In the genomic region with DNA sequence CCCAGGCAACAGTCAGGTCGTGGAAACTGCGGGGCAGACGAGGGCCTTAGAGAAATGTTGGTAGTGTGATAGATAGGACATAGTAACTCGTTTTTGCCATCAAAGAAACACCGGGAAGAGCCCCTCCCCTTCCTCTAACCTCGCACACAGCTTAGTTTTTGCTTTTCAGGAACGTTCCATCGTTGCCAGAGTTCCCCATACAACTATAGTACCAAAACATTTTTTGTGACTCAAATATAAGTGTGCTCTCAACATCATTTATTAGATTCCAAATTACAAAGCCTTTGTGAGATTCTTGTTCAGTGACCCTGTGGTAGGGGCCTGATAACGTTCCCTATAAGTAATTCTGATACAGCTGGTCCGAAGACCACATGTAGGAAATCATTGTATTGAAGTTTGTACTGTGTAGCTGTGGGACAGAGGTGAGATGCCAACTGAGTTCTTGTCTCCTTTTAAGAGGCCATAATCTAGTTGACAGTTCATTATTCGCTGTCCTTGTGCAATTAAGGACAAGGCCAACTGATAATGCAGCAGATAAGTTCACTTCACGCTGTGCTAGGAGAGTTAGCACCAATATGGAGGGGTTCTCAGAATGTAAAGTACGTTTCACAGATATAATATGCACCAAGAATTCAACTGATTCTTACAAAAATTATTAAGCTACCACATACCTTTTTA, we compare ENCODE assay signal across 8 mouse cellular contexts. TPM values are rescaled to one million over a fixed set of nuclear protein-coding genes. Genes with fewer than 3 reads are reported as not detected.
A peak's percentile ranks its signal among the peaks of the same experiment; 100 is the strongest.
DNase-seq lines count a peak whose midpoint lies in the region; ATAC-seq and TF ChIP-seq lines count a peak whose summit lies in the region.

No protein-coding gene starts in this region.

- H3K36me3 ChIP-seq in heart, embryonic 13.5 days = peaks cover 11% of the 10 kb centered on the region
- H3K36me3 ChIP-seq in ES-Bruce4 (ENCODE audit: control insufficient read depth, insufficient read depth, low read length, poor library complexity, severe bottlenecking) = peaks cover 19% of the 10 kb centered on the region
- H3K36me3 ChIP-seq in forebrain, embryonic 15.5 days = peaks cover 14% of the 10 kb centered on the region; the same call in 1 of the 2 replicates
- H3K36me3 ChIP-seq in liver, postnatal 0 days (replicated peaks; ENCODE audit: insufficient read depth, low read length) = peaks cover 8% of the 10 kb centered on the region

- intact Hi-C loops in left cerebral cortex, postnatal 14 days (cut with DNase I) = no loop called here

- TF ChIP-seq EP300 in ES-Bruce4 (IDR thresholded peaks at IDR 0.05; ENCODE audit: insufficient read depth, low read depth, low read length) = no peak
- no peak for TF ChIP-seq EP300 in liver, postnatal 0 days (IDR thresholded peaks at IDR 0.05; ENCODE audit: low read depth)

- no peak for DNase-seq in heart, adult 8-10 months (ENCODE audit: low spot score)
- DNase-seq in liver, postnatal 0 days = no peak
- DNase-seq in left cerebral cortex, postnatal 14 days (ENCODE audit: low spot score in 2 of 2) = no peak
- no peak for DNase-seq in yolk sac, embryonic 10.5 days (ENCODE audit: low spot score)
- no peak for DNase-seq in spleen, postnatal 4 days (ENCODE audit: low spot score in 2 of 2)

- 15% methylated on average over 13 of the region's 13 CpGs for WGBS in heart, embryonic 13.5 days
- 22% methylated on average over 13 of the region's 13 CpGs for WGBS in forebrain, embryonic 15.5 days
- WGBS in liver, postnatal 0 days (ENCODE audit: insufficient replicate concordance) = 15% methylated on average over 13 of the region's 13 CpGs

- H3K4me3 ChIP-seq in heart, embryonic 13.5 days = peak overlapping the region; percentile 90
- H3K4me3 ChIP-seq in ES-Bruce4 (ENCODE audit: low read depth, low read length) = peak overlapping the region; percentile 88
- H3K4me3 ChIP-seq in forebrain, embryonic 15.5 days = peak overlapping the region; percentile 66
- H3K4me3 ChIP-seq in liver, postnatal 0 days (ENCODE audit: low read depth, low read length) = peak overlapping the region; percentile 84

- no peak for ATAC-seq in heart, embryonic 13.5 days (ENCODE audit: extremely low read depth, insufficient number of reproducible peaks, low FRiP score, low TSS enrichment)
- ATAC-seq in forebrain, embryonic 15.5 days (replicated peaks) = no peak
- ATAC-seq in liver, postnatal 0 days = no peak

- H3K27me3 ChIP-seq in heart, embryonic 13.5 days (replicated peaks) = no peaks in the 10 kb centered on the region
- no peaks in the 10 kb centered on the region for H3K27me3 ChIP-seq in ES-Bruce4 (ENCODE audit: control insufficient read depth, insufficient read depth, low read length, poor library complexity, severe bottlenecking)
- H3K27me3 ChIP-seq in forebrain, embryonic 15.5 days = no peaks in the 10 kb centered on the region
- no peaks in the 10 kb centered on the region for H3K27me3 ChIP-seq in liver, postnatal 0 days (ENCODE audit: insufficient read depth, low read length)

- peak overlapping the region; percentile 100 for H3K27ac ChIP-seq in heart, embryonic 13.5 days (replicated peaks)
- peak overlapping the region; percentile 91 for H3K27ac ChIP-seq in ES-Bruce4 (ENCODE audit: insufficient read depth, low read length)
- peak overlapping the region; percentile 95 for H3K27ac ChIP-seq in forebrain, embryonic 15.5 days (replicated peaks)
- H3K27ac ChIP-seq in liver, postnatal 0 days (ENCODE audit: low read depth) = peak overlapping the region; percentile 99

- no peak for TF ChIP-seq CTCF in ES-Bruce4 (IDR thresholded peaks at IDR 0.05; ENCODE audit: low read depth, low read length)
- TF ChIP-seq CTCF in liver, postnatal 0 days (IDR thresholded peaks at IDR 0.05; ENCODE audit: low read depth) = no peak

- H3K9ac ChIP-seq in heart, embryonic 13.5 days = peak overlapping the region; percentile 84
- peak overlapping the region; percentile 72 for H3K9ac ChIP-seq in ES-Bruce4 (ENCODE audit: low read depth, poor library complexity, severe bottlenecking)
- H3K9ac ChIP-seq in forebrain, embryonic 15.5 days (replicated peaks) = peak overlapping the region; percentile 67
- H3K9ac ChIP-seq in liver, postnatal 0 days (replicated peaks) = peak overlapping the region; percentile 51

- no peaks in the 10 kb centered on the region for H3K9me3 ChIP-seq in heart, embryonic 13.5 days
- H3K9me3 ChIP-seq in ES-Bruce4 (replicated peaks; ENCODE audit: control insufficient read depth, insufficient read depth, low read length, poor library complexity, severe bottlenecking) = no peaks in the 10 kb centered on the region
- H3K9me3 ChIP-seq in forebrain, embryonic 15.5 days = no peaks in the 10 kb centered on the region
- no peaks in the 10 kb centered on the region for H3K9me3 ChIP-seq in liver, postnatal 0 days (ENCODE audit: low read length)

- TF ChIP-seq POLR2A in ES-Bruce4 (IDR thresholded peaks at IDR 0.05; ENCODE audit: insufficient read depth, low read length) = no peak

- H3K4me2 ChIP-seq in heart, embryonic 13.5 days = peak overlapping the region; percentile 63
- H3K4me2 ChIP-seq in forebrain, embryonic 15.5 days (replicated peaks) = peak overlapping the region; percentile 54
- peak overlapping the region; percentile 91 for H3K4me2 ChIP-seq in liver, postnatal 0 days (ENCODE audit: low read depth, low read length)

- peaks cover 39% of the 10 kb centered on the region for H3K4me1 ChIP-seq in heart, embryonic 13.5 days
- no peaks in the 10 kb centered on the region for H3K4me1 ChIP-seq in ES-Bruce4 (ENCODE audit: control insufficient read depth, insufficient read depth, low read length)
- peaks cover 40% of the 10 kb centered on the region for H3K4me1 ChIP-seq in forebrain, embryonic 15.5 days
- peaks cover 32% of the 10 kb centered on the region for H3K4me1 ChIP-seq in liver, postnatal 0 days (ENCODE audit: insufficient read depth)

RNA-seq across cellular contexts. Expression of a gene that starts 0.9 kb away (rescaled TPM):
- 67.2 and 70.8 TPM in 2 replicates for polyA plus RNA-seq in heart, embryonic 13.5 days (2015; fragmentation: Nextera tagmentation; extraction: Ambion mirVana)
- total RNA-seq in heart, adult 8-10 months (2022) = 100 to 1,000 TPM; 462 to 530 (median 477) TPM
- 181 and 194 TPM in 2 replicates for polyA plus RNA-seq in ES-Bruce4 (2011; ENCODE audit: insufficient read depth, insufficient read length, low read depth, missing spikeins)
- polyA plus RNA-seq in forebrain, embryonic 15.5 days (2015; fragmentation: Nextera tagmentation; extraction: Ambion mirVana) = 55.7 and 59.6 TPM in 2 replicates
- polyA plus RNA-seq in liver, postnatal 0 days (2015; fragmentation: Nextera tagmentation; extraction: Ambion mirVana) = 17.6 and 22.1 TPM in 2 replicates
- 100 to 1,000 TPM; 205 to 209 TPM for total RNA-seq in left cerebral cortex, postnatal 14 days (2021)

RNA-seq across cellular contexts. Expression of a gene that starts 19.0 kb away (rescaled TPM):
- 109 and 113 TPM in 2 replicates for polyA plus RNA-seq in heart, embryonic 13.5 days (2015; fragmentation: Nextera tagmentation; extraction: Ambion mirVana)
- total RNA-seq in heart, adult 8-10 months (2022) = 10 to 100 TPM; 36.0 to 43.5 (median 41.1) TPM
- 23.9 and 26.2 TPM in 2 replicates for polyA plus RNA-seq in ES-Bruce4 (2011; ENCODE audit: insufficient read depth, insufficient read length, low read depth, missing spikeins)
- polyA plus RNA-seq in forebrain, embryonic 15.5 days (2015; fragmentation: Nextera tagmentation; extraction: Ambion mirVana) = 12.2 and 13.5 TPM in 2 replicates
- 51.0 and 55.5 TPM in 2 replicates for polyA plus RNA-seq in liver, postnatal 0 days (2015; fragmentation: Nextera tagmentation; extraction: Ambion mirVana)
- total RNA-seq in left cerebral cortex, postnatal 14 days (2021) = 1 to 10 TPM; 2.7 to 3.2 TPM

RNA-seq across cellular contexts. Expression of a gene that starts 41.8 kb away (rescaled TPM):
- 53.3 and 56.4 TPM in 2 replicates for polyA plus RNA-seq in heart, embryonic 13.5 days (2015; fragmentation: Nextera tagmentation; extraction: Ambion mirVana)
- 10 to 100 TPM; 30.9 to 33.4 (median 32.4) TPM for total RNA-seq in heart, adult 8-10 months (2022)
- 201 and 202 TPM in 2 replicates for polyA plus RNA-seq in ES-Bruce4 (2011; ENCODE audit: insufficient read depth, insufficient read length, low read depth, missing spikeins)
- 102 and 108 TPM in 2 replicates for polyA plus RNA-seq in forebrain, embryonic 15.5 days (2015; fragmentation: Nextera tagmentation; extraction: Ambion mirVana)
- 20.7 and 24.9 TPM in 2 replicates for polyA plus RNA-seq in liver, postnatal 0 days (2015; fragmentation: Nextera tagmentation; extraction: Ambion mirVana)
- 10 to 100 TPM; 47.0 to 50.1 TPM for total RNA-seq in left cerebral cortex, postnatal 14 days (2021)

RNA-seq across cellular contexts. Expression of a gene that starts 53.3 kb away (rescaled TPM):
- 10.7 and 11.8 TPM in 2 replicates for polyA plus RNA-seq in heart, embryonic 13.5 days (2015; fragmentation: Nextera tagmentation; extraction: Ambion mirVana)
- 10 to 100 TPM; 11.6 to 14.5 (median 12.9) TPM for total RNA-seq in heart, adult 8-10 months (2022)
- polyA plus RNA-seq in ES-Bruce4 (2011; ENCODE audit: insufficient read depth, insufficient read length, low read depth, missing spikeins) = 27.3 and 31.1 TPM in 2 replicates
- 45.4 and 45.8 TPM in 2 replicates for polyA plus RNA-seq in forebrain, embryonic 15.5 days (2015; fragmentation: Nextera tagmentation; extraction: Ambion mirVana)
- polyA plus RNA-seq in liver, postnatal 0 days (2015; fragmentation: Nextera tagmentation; extraction: Ambion mirVana) = 7.0 and 7.5 TPM in 2 replicates
- 10 to 100 TPM; 39.0 to 44.2 TPM for total RNA-seq in left cerebral cortex, postnatal 14 days (2021)
